Mouse (Mus musculus) megakaryocyte, embryonic 14.5 days (primary cell): ENCODE measurements around the gene Dpp6. TPM values are rescaled to one million over a fixed set of nuclear protein-coding genes. Genes with fewer than 3 reads are reported as not detected.

Source experiments
- H3K27me3 ChIP-seq: replicated peaks from 2 replicates; pipeline ENCODE3; 2012; ENCODE audit warnings: inconsistent platforms
- H3K36me3 ChIP-seq: replicated peaks from 2 replicates; pipeline ENCODE3; 2012; ENCODE audit warnings: low read length, inconsistent platforms, mixed read lengths
- H3K4me1 ChIP-seq: 2 replicates; pipeline ENCODE4 v1.6.1; 2012; ENCODE audit warnings: inconsistent platforms
- H3K4me3 ChIP-seq: replicated peaks from 2 replicates; pipeline ENCODE3; 2012; ENCODE audit warnings: moderate library complexity, mild to moderate bottlenecking, inconsistent platforms
- H3K9me3 ChIP-seq: 2 replicates; pipeline ENCODE4 v1.6.1; 2012; ENCODE audit warnings: inconsistent platforms
- FLI1 ChIP-seq: IDR thresholded peaks from 2 replicates; pipeline ENCODE4 v1.6.1; 2012; ENCODE audit warnings: low read length, inconsistent platforms, mixed read lengths
- GATA1 ChIP-seq: IDR thresholded peaks from 3 replicates; pipeline ENCODE4 v1.6.1; 2012; ENCODE audit warnings: mixed read lengths, low read length, inconsistent platforms, borderline replicate concordance
- polyA plus RNA-seq: library from polyadenylated mRNA; stranded (reverse); fragments of >175 nt; gene quantifications from 2 replicates; pipeline ENCODE4 v1.2.3, GENCODE M21; 2012; ENCODE audit warnings: low replicate concordance; ENCODE audit not compliant: insufficient read depth

Dpp6 gene
- polyA plus RNA-seq, 1 experiment = 0.12 TPM

GRCm38 (mm10) chr5:27324346-27324928, 507.4 kb downstream of the Dpp6 start:
- Histone ChIP-seq H3K9me3 (0 out of 2 replicates have a peak, but pooled peaks cover 3% of the 10 kb centered on the region), H3K27me3 (no peaks in the 10 kb centered on the region), H3K36me3 (no peaks in the 10 kb centered on the region), H3K4me3 (no peak overlapping the region), H3K4me1 (no peaks in the 10 kb centered on the region)
- TF ChIP-seq FLI1 (no peak), GATA1 (no peak)

GRCm38 (mm10) chr5:27336698-27337097, 519.7 kb downstream of the Dpp6 start:
- Histone ChIP-seq H3K27me3 (no peaks in the 10 kb centered on the region), H3K9me3 (peaks cover 15% of the 10 kb centered on the region; the same call in 1 of the 2 replicates), H3K4me3 (no peak overlapping the region), H3K36me3 (no peaks in the 10 kb centered on the region), H3K4me1 (no peaks in the 10 kb centered on the region)
- TF ChIP-seq FLI1 (no peak), GATA1 (no peak)

- H3K4me3 ChIP-seq = no peak overlapping the region
- H3K4me1 ChIP-seq = no peaks in the 10 kb centered on the region
- peaks cover 12% of the 10 kb centered on the region; the same call in 1 of the 2 replicates for H3K9me3 ChIP-seq
- no peaks in the 10 kb centered on the region for H3K36me3 ChIP-seq
- no peak for TF ChIP-seq FLI1
- no peak for TF ChIP-seq GATA1
- no peaks in the 10 kb centered on the region for H3K27me3 ChIP-seq
Observed at GRCm38 (mm10) chr5:27339196-27340030, 522.4 kb downstream of the Dpp6 start.

- Histone ChIP-seq H3K4me3 (no peak overlapping the region), H3K27me3 (no peaks in the 10 kb centered on the region), H3K36me3 (no peaks in the 10 kb centered on the region), H3K4me1 (no peaks in the 10 kb centered on the region), H3K9me3 (0 out of 2 replicates have a peak, but pooled peaks cover 2% of the 10 kb centered on the region)
- no peak for TF ChIP-seq GATA1
- TF ChIP-seq FLI1 = no peak
Observed at GRCm38 (mm10) chr5:27342276-27342675, 525.3 kb downstream of the Dpp6 start.

- Histone ChIP-seq H3K9me3 (0 out of 2 replicates have a peak, but pooled peaks cover 2% of the 10 kb centered on the region), H3K4me1 (no peaks in the 10 kb centered on the region), H3K27me3 (no peaks in the 10 kb centered on the region), H3K4me3 (no peak overlapping the region), H3K36me3 (no peaks in the 10 kb centered on the region)
- no peak for TF ChIP-seq GATA1
- TF ChIP-seq FLI1 = no peak
Observed at GRCm38 (mm10) chr5:27343626-27344025, 526.6 kb downstream of the Dpp6 start.

- H3K4me1 ChIP-seq = no peaks in the 10 kb centered on the region
- no peaks in the 10 kb centered on the region for H3K36me3 ChIP-seq
- H3K4me3 ChIP-seq = no peak overlapping the region
- TF ChIP-seq FLI1 (no peak), GATA1 (no peak)
- H3K9me3 ChIP-seq = peaks cover 11% of the 10 kb centered on the region; the same call in 1 of the 2 replicates
- no peaks in the 10 kb centered on the region for H3K27me3 ChIP-seq
Observed at GRCm38 (mm10) chr5:27348181-27349095, 531.4 kb downstream of the Dpp6 start.

GRCm38 (mm10) chr5:27357630-27358029, 540.6 kb downstream of the Dpp6 start:
- Histone ChIP-seq H3K27me3 (no peaks in the 10 kb centered on the region), H3K9me3 (peaks cover 16% of the 10 kb centered on the region; the same call in 1 of the 2 replicates), H3K4me3 (no peak overlapping the region), H3K36me3 (no peaks in the 10 kb centered on the region), H3K4me1 (no peaks in the 10 kb centered on the region)
- no peak for TF ChIP-seq FLI1
- no peak for TF ChIP-seq GATA1

- Histone ChIP-seq H3K4me1 (no peaks in the 10 kb centered on the region), H3K36me3 (no peaks in the 10 kb centered on the region), H3K27me3 (no peaks in the 10 kb centered on the region), H3K4me3 (no peak overlapping the region), H3K9me3 (peaks cover 17% of the 10 kb centered on the region)
- TF ChIP-seq FLI1 = no peak
Observed at GRCm38 (mm10) chr5:27365946-27366345, 548.9 kb downstream of the Dpp6 start.

GRCm38 (mm10) chr5:27370814-27371213, 553.8 kb downstream of the Dpp6 start:
- Histone ChIP-seq H3K27me3 (no peaks in the 10 kb centered on the region), H3K9me3 (peaks cover 19% of the 10 kb centered on the region), H3K4me1 (no peaks in the 10 kb centered on the region), H3K4me3 (no peak overlapping the region), H3K36me3 (no peaks in the 10 kb centered on the region)
- TF ChIP-seq FLI1 (no peak), GATA1 (no peak)

GRCm38 (mm10) chr5:27373931-27374330, 556.9 kb downstream of the Dpp6 start:
- Histone ChIP-seq H3K27me3 (no peaks in the 10 kb centered on the region), H3K4me3 (no peak overlapping the region), H3K9me3 (peaks cover 6% of the 10 kb centered on the region; the same call in 1 of the 2 replicates), H3K4me1 (no peaks in the 10 kb centered on the region), H3K36me3 (no peaks in the 10 kb centered on the region)
- no peak for TF ChIP-seq GATA1
- TF ChIP-seq FLI1 = no peak
